Mouse (Mus musculus): Measurements from ENCODE around the gene Hoxb1.

DNA sequence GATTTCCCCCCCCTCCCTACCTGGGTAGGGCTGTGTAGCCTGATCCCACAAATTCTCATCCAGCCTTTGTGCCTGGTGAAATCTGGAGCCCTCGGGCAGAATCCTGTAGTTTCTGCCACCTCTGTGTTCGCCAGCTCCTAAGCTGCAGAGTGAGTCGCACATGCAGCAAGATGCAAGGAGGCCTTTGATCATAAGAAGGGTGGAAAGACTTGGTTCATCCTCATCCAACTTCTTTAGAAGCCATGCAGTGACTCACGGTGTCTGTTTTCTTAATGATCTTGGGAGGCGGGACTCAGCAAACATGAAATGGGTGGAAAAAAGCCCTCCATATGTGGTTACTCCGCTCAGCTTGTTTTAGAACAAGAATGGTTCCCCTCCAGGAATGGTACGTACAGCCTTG lies 39.3 kb downstream of the Hoxb1 start:
- TF ChIP-seq CTCF (IDR thresholded peaks at IDR 0.05; ENCODE audit: extremely low read depth, insufficient read depth, insufficient read length, insufficient replicate concordance) (no peak), POLR2A (IDR thresholded peaks at IDR 0.05; ENCODE audit: low read depth, low read length) (no peak)
